ENCODE assay signal across 23 mouse cellular contexts in genomic region chr1:13840309-13840622, GRCm38 (mm10).
"Had no signal": no experiment of that assay in that cellular context is flagged by ENCODE, and none has a peak within 500 bp of the region (broad histone marks: within the 10 kb centered on the region; RNA-seq: fewer than 3 reads in every experiment).

No protein-coding gene starts in this region.

- H3K4me2 ChIP-seq: heart, embryonic 12.5 days; hindbrain, embryonic 14.5 days; intestine, embryonic 15.5 days; limb, embryonic 12.5 days; liver, embryonic 11.5 days had no signal

- H3K9ac ChIP-seq: heart, embryonic 12.5 days; hindbrain, embryonic 14.5 days; intestine, embryonic 15.5 days; limb, embryonic 12.5 days had no signal

- ATAC-seq: inflammation-experienced regulatory T-cells, adult 6 months; intestine, embryonic 15.5 days; intestine, postnatal 0 days had no signal

- H3K27ac ChIP-seq: gastrocnemius, adult 2 months; heart, embryonic 10.5 days; hindbrain, embryonic 10.5 days; hindbrain, embryonic 14.5 days; intestine, embryonic 15.5 days; layer of hippocampus, adult 2 months; left cerebral cortex, adult 2 months; limb, embryonic 10.5 days; limb, embryonic 12.5 days had no signal

- H3K4me3 ChIP-seq: gastrocnemius, adult 2 months; heart, embryonic 10.5 days; heart, embryonic 12.5 days; hindbrain, embryonic 10.5 days; intestine, embryonic 15.5 days; layer of hippocampus, adult 2 months; left cerebral cortex, adult 2 months; limb, embryonic 10.5 days; limb, embryonic 12.5 days had no signal

- H3K4me1 ChIP-seq: heart, embryonic 10.5 days; heart, embryonic 12.5 days; intestine, embryonic 15.5 days had no signal

- H3K36me3 ChIP-seq: heart, embryonic 10.5 days; heart, embryonic 12.5 days; hindbrain, embryonic 10.5 days; intestine, embryonic 15.5 days; limb, embryonic 10.5 days; limb, embryonic 12.5 days had no signal

- H3K27me3 ChIP-seq: heart, embryonic 12.5 days; intestine, embryonic 15.5 days had no signal

- H3K9me3 ChIP-seq: heart, embryonic 10.5 days; heart, embryonic 12.5 days; hindbrain, embryonic 10.5 days; intestine, embryonic 15.5 days; limb, embryonic 10.5 days; limb, embryonic 12.5 days had no signal

- DNase-seq: gastrocnemius, adult 2 months; gastrocnemius, postnatal 10 days; gastrocnemius, postnatal 25 days; heart, adult 18-20 months; heart, postnatal 10 days; heart, postnatal 4 days; kidney, adult 18-20 months; kidney, adult 8-10 months; kidney, postnatal 10 days; kidney, postnatal 25 days; kidney, postnatal 4 days had no signal
